Mouse (Mus musculus): Measurements from ENCODE around the gene Slc12a6.

Gene Slc12a6

GRCm38 (mm10) chr2:112393958-112394357, 128.3 kb downstream of the Slc12a6 start:
- no peak for DNase-seq

- DNase-seq, result no peak
Measured at GRCm38 (mm10) chr2:112396649-112397048, 131.0 kb downstream of the Slc12a6 start.

- DNase-seq, result no peak
Measured at GRCm38 (mm10) chr2:112407030-112407429, 141.4 kb downstream of the Slc12a6 start.

All from kidney, postnatal 4 days (tissue).